Mouse (Mus musculus) liver, postnatal 0 days (tissue): Measurements from ENCODE around the gene Dlgap4. TPM values are rescaled to one million over a fixed set of nuclear protein-coding genes. Genes with fewer than 3 reads are reported as not detected.

Experiments
- ATAC-seq: fragments of 200-750 bp; cut with Nextera tagmentation; 2 replicates; pipeline ENCODE4 v1.8.0; 2017; ENCODE audit warnings: mild to moderate bottlenecking, moderate library complexity
- DNase-seq: peaks from one replicate; pipeline ENCODE4 v3.0.0-alpha.2; 2016
- H3K27ac ChIP-seq: fragments of 300-500 bp; sonication (generic); 2 replicates; pipeline ENCODE4 v1.5.1; 2014; ENCODE audit warnings: antibody characterized with exemption, moderate library complexity, mild to moderate bottlenecking, low read depth
- H3K27me3 ChIP-seq: fragments of 300-500 bp; sonication (generic); 2 replicates; pipeline ENCODE4 v1.6.1; 2014; ENCODE audit warnings: low read length, control low read depth, mixed read lengths; ENCODE audit not compliant: insufficient read depth
- H3K36me3 ChIP-seq: fragments of 300-500 bp; sonication (generic); replicated peaks from 2 replicates; pipeline ENCODE4 v1.6.1; 2014; ENCODE audit warnings: mild to moderate bottlenecking, control low read depth, low read length, moderate library complexity, mixed read lengths; ENCODE audit not compliant: insufficient read depth
- H3K4me1 ChIP-seq: fragments of 300-500 bp; sonication (generic); 2 replicates; pipeline ENCODE4 v1.6.1; 2014; ENCODE audit warnings: antibody characterized with exemption, mild to moderate bottlenecking, control low read depth; ENCODE audit not compliant: insufficient read depth
- H3K4me2 ChIP-seq: fragments of 300-500 bp; sonication (generic); 2 replicates; pipeline ENCODE4 v1.6.1; 2014; ENCODE audit warnings: low read depth, mild to moderate bottlenecking, low read length, moderate library complexity, mixed read lengths
- H3K4me3 ChIP-seq: fragments of 300-500 bp; sonication (generic); 2 replicates; pipeline ENCODE4 v1.5.1; 2014; ENCODE audit warnings: low read depth, low read length
- H3K9ac ChIP-seq: fragments of 300-500 bp; sonication (generic); replicated peaks from 2 replicates; pipeline ENCODE4 v1.6.1; 2014; ENCODE audit warnings: mild to moderate bottlenecking, moderate library complexity
- H3K9me3 ChIP-seq: fragments of 300-500 bp; sonication (generic); 2 replicates; pipeline ENCODE4 v1.6.1; 2016; ENCODE audit warnings: mild to moderate bottlenecking, control low read depth, low read length, mixed read lengths
- CTCF ChIP-seq: sonication (generic); IDR thresholded peaks from 2 replicates; pipeline ENCODE4 v1.5.1; 2016; ENCODE audit warnings: antibody characterized with exemption, low read depth
- EP300 ChIP-seq: IDR thresholded peaks from 2 replicates; pipeline ENCODE4 v1.6.1; 2016; ENCODE audit warnings: antibody characterized with exemption, low read depth, mild to moderate bottlenecking
- WGBS: fragments of 180-500 bp; shearing (Covaris S2); extraction: QIAGEN DNeasy Blood & Tissue Kit; methylation state at CpG from one replicate; pipeline ENCODE4 v1.1.7; 2014; ENCODE audit not compliant: insufficient replicate concordance; 5-methylcytosine and 5-hydroxymethylcytosine counted together
- polyA plus RNA-seq: library from polyadenylated mRNA; unstranded; fragments of >200 nt; fragmentation: Nextera tagmentation; extraction: Ambion mirVana; gene quantifications from 2 replicates; pipeline ENCODE4 v1.2.1, GENCODE M21; 2015

The Dlgap4 gene
- polyA plus RNA-seq, 1 experiment from 2014 or later = 10.7 TPM

DNA sequence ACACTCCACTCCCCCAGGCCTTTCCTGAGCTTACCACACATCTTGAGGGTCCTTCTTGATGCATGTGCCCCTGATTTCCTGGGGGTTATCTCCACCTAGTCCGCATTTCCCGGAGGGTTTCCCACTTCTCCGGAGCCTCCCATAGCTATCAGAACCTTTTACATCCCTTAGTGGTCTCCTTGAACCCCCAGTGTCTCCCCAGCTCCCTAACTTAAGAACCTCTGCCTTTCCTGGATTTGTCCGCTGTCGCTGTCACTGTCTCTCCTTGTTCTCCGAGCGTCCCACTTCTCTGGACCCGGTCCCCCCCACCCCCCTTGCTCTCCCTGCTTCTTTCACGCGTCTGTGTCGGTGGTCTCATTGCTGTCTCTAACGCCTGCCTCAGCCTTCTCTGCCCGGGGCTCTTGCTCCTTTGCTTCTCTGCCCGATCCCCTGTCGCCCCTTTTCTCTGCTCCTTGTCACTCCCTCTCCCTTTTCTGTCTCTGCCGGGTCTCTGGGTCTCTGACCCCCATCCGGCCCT lies 108.1 kb downstream of the Dlgap4 start:
- H3K27me3 ChIP-seq = no peaks in the 10 kb centered on the region
- DNase-seq (no peak), ATAC-seq (no peak)
- peak overlapping the region; percentile 77 for H3K27ac ChIP-seq
- TF ChIP-seq CTCF (no peak), EP300 (no peak)
- no peaks in the 10 kb centered on the region for H3K9me3 ChIP-seq
- H3K4me1 ChIP-seq = peaks cover 45% of the 10 kb centered on the region
- H3K4me3 ChIP-seq = peak overlapping the region; percentile 77
- H3K4me2 ChIP-seq = peak overlapping the region; percentile 88
- H3K36me3 ChIP-seq = no peaks in the 10 kb centered on the region
- H3K9ac ChIP-seq = peak overlapping the region; percentile 89
- WGBS = 2% methylated on average over 17 of the region's 17 CpGs

DNA sequence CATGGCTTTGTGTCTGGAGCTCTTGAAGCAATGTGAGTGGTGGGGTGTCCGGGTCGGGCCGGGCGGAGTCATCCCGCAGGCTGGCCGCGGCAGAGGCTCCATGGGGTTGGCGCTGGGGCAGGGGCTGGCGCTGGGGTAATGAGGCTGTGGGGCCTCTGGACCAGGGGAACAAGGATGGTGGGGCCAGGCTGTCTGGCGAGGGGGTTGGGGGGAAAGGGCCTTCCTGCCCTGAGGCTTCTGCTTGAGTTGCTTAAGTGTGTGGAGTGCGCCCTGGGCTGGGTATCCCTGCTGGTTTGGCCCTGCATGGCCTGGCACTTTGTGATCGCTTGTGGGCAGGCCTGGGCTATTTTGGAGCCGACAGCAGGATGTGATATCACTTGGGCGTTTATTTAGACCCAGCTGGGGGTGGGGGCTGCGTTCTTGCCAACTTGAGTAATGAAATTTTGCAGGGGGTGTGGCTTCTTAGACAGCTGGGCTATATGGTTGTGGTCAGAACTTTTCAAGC lies 108.6 kb downstream of the Dlgap4 start:
- Histone ChIP-seq H3K4me1 (peaks cover 48% of the 10 kb centered on the region), H3K27ac (peak overlapping the region; percentile 77)

DNA sequence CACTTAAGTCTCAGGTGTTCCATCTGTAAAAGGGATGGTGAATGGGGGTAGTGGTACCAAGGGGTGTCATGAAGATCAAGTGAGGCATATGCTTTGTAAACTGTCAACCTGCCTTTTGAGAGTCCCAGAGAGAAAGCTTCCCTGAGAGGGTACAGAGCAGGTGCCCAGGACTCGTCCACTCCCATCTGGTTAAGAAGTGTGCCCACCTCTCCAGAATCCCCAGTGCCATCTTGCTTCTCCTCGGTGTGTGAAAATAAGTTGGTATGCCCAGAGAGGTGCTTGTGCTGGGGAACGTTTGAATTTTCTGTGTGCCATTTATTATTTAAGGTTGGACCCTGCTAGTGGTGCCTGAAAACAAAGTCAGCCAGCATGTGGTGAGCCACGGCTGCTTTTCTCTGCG lies 109.2 kb downstream of the Dlgap4 start:
- TF ChIP-seq EP300 = no peak
- TF ChIP-seq CTCF = no peak
- Histone ChIP-seq H3K27ac (no peak overlapping the region), H3K36me3 (no peaks in the 10 kb centered on the region), H3K9me3 (no peaks in the 10 kb centered on the region), H3K4me1 (peaks cover 41% of the 10 kb centered on the region), H3K4me2 (peak overlapping the region; percentile 88), H3K4me3 (no peak overlapping the region), H3K9ac (no peak overlapping the region), H3K27me3 (no peaks in the 10 kb centered on the region)
- WGBS = 69% methylated on average over 5 of the region's 5 CpGs
- ATAC-seq (no peak), DNase-seq (no peak)

More for the DNA sequence above, 108.6 kb downstream of the Dlgap4 start:
- no peaks in the 10 kb centered on the region for H3K9me3 ChIP-seq
- DNase-seq (peak; percentile 62), ATAC-seq (no peak)
- peak overlapping the region; percentile 88 for H3K4me2 ChIP-seq
- peak overlapping the region; percentile 77 for H3K4me3 ChIP-seq
- no peaks in the 10 kb centered on the region for H3K27me3 ChIP-seq
- TF ChIP-seq EP300 (no peak), CTCF (no peak)
- 2% methylated on average over 15 of the region's 15 CpGs for WGBS
- H3K9ac ChIP-seq = peak overlapping the region; percentile 89
- no peaks in the 10 kb centered on the region for H3K36me3 ChIP-seq

DNA sequence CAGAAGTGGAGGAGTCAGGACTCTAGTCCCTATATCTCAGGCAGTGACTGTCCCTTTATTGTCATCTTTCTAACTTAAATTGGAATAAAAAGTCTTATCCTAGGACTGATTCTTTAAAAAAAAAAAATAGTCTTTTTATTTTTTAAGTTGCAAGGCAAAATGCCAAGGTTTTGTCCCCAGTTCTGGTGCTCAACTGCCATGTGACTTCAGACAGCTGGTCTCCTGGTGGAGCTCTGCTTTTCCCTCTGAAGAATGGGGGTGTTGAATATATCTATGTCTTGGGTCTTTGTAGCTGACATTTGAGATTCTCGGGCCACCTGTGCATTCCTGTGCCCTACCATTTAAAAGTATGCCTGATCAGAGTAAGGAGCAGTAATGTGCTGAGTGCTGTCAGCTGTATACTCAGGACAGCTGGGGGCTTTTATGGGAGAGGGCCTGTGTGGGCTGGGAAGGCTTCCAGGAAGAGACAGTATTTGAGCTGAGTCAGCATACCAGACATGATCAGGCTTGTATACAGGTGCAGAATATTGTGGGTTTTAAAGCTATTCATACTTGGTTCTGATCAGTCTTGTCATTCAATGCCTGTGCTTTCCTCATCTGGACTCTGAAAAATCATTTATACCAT lies 110.5 kb downstream of the Dlgap4 start:
- TF ChIP-seq EP300 = no peak
- TF ChIP-seq CTCF = no peak
- ATAC-seq (no peak), DNase-seq (no peak)
- Histone ChIP-seq H3K4me3 (no peak overlapping the region), H3K4me2 (no peak overlapping the region), H3K4me1 (peaks cover 32% of the 10 kb centered on the region), H3K27me3 (no peaks in the 10 kb centered on the region), H3K9ac (no peak overlapping the region), H3K27ac (no peak overlapping the region), H3K36me3 (no peaks in the 10 kb centered on the region), H3K9me3 (no peaks in the 10 kb centered on the region)
- WGBS = 81% methylated on average over 1 of the region's 1 CpGs

DNA sequence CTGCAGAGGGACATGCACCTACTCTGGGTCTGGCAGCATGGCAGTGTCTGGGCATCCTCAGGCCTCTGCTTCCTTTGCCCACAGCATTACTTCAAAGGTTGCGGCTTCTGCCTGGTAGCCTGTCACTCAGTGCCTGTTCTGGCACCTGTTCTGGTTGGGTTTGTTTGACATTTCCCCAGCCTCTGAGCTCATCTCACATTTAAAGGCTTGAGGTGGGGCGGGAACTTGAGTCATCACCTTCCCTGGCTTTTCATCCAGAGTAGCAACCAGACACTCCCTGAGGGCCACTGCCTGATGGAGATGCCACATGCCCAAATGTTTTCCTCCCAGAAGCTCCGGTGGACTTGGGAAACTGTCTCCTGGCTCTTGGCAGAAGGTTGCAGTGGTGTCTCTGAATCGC lies 111.4 kb downstream of the Dlgap4 start:
- H3K9ac ChIP-seq = no peak overlapping the region
- no peaks in the 10 kb centered on the region for H3K36me3 ChIP-seq
- TF ChIP-seq CTCF (no peak), EP300 (no peak)
- no peak overlapping the region for H3K27ac ChIP-seq
- 82% methylated on average over 4 of the region's 4 CpGs for WGBS
- no peaks in the 10 kb centered on the region for H3K9me3 ChIP-seq
- H3K4me2 ChIP-seq = no peak overlapping the region
- H3K4me1 ChIP-seq = peaks cover 29% of the 10 kb centered on the region
- no peak overlapping the region for H3K4me3 ChIP-seq
- DNase-seq (no peak), ATAC-seq (no peak)
- no peaks in the 10 kb centered on the region for H3K27me3 ChIP-seq

DNA sequence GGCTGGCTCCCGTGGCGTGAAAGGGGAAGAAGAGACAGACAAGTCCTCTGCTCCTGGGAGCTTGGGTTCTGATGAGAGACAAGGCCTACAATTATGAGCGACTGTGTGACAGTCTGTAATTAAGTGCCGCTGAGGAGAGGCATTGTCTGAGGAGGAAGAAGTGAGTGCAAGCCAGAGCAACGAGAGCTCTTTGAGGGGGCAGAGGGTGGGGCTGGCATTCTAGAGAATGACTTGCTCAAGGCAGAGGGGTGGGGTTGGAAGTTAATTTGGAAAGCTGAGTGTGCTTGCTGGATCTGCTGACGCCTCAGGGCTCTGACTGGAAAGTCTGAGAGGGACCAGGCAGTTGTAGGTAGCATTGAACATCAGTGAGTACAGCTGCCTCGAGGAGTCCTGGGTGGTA lies 112.8 kb downstream of the Dlgap4 start:
- no peak overlapping the region for H3K9ac ChIP-seq
- no peak overlapping the region for H3K4me3 ChIP-seq
- no peaks in the 10 kb centered on the region for H3K9me3 ChIP-seq
- DNase-seq (no peak), ATAC-seq (no peak)
- H3K36me3 ChIP-seq = no peaks in the 10 kb centered on the region
- H3K4me1 ChIP-seq = peaks cover 27% of the 10 kb centered on the region
- TF ChIP-seq CTCF = no peak
- TF ChIP-seq EP300 = no peak
- H3K27me3 ChIP-seq = no peaks in the 10 kb centered on the region
- no peak overlapping the region for H3K27ac ChIP-seq
- H3K4me2 ChIP-seq = no peak overlapping the region
- WGBS = 43% methylated on average over 7 of the region's 7 CpGs
